Mouse (Mus musculus) layer of hippocampus, adult 18-20 months (tissue): ENCODE measurements around the gene Exosc9. TPM values are rescaled to one million over a fixed set of nuclear protein-coding genes. Genes with fewer than 3 reads are reported as not detected.
A peak's percentile ranks its signal among the peaks of the same experiment; 100 is the strongest.

ENCODE experiments used
- DNase-seq, 2 experiments: peaks; one replicate each; pipeline ENCODE4 v3.0.0; 2022; ENCODE audit warnings: low spot score in 2 of 2
- long read RNA-seq: library from polyadenylated mRNA; stranded (forward); transcript quantifications from one replicate; pipeline ENCODE4 v2.0.0, GENCODE M21; 2021
- total RNA-seq, 2 experiments: library from RNA; stranded (reverse); gene quantifications; 2 replicates each; pipeline ENCODE4 v1.2.3; 2021

Exosc9 gene
- total RNA-seq = 10 to 100 TPM; 36.8 to 40.9 TPM
- long read RNA-seq, transcript Exosc9-201 (12 exons, 1,617 nt) = major isoform, 18 of 36 reads
- long read RNA-seq, partial matches to known transcripts = 15 of 36 reads
- long read RNA-seq, other reads (novel, unspliced or antisense) = 3 of 36 reads

GRCm38 (mm10) chr3:36552406-36553047, at the start of gene Exosc9:
TSS of gene Exosc9 (plus strand) at chr3:36552606.
- peak; percentile 94 to 96 for DNase-seq

DNA sequence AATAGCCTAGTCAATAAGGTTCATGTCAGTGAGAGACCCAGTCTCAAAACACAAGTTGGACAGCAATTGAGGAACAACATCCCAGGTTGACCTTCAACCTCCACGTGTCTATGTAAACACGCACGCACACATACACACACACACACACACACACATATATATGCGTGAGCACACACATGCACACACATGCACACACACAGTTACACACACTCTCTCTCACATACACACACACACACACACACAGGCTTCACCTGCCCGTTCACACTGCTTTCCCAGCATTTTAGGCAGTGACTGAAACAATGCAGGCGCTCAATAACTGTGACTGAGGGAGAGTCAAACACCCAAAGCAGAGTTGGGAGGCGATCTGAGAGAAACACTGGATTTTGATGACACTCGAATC, 47.1 kb upstream of the Exosc9 start:
- no peak for DNase-seq

GRCm38 (mm10) chr3:36505809-36506735, 46.3 kb upstream of the Exosc9 start:
- no peak for DNase-seq

GRCm38 (mm10) chr3:36511491-36511890, 40.9 kb upstream of the Exosc9 start:
- DNase-seq = no peak

DNA sequence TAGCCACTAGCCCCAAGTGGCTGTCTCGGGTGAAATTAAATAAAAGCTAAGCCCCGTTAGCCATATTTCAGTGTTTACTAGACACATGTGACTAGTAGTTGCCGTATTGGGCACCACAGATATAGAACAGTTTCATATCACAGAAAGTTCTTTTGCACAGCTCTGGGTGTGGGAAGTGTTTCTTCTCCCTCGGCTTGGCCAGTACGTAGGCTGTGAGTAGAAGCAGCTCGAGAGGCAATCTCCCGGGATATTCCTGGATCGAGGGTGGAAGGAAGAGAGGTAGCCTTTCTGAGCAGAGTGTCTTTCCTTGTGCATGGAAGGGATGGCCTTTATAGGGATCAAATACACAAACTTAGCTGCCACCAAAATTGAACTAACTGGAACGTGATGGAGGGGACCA, 36.2 kb upstream of the Exosc9 start:
- no peak for DNase-seq

- peak in 1 of 2 experiments; percentile 34 for DNase-seq
These were observed 31.0 kb upstream of the Exosc9 start, which contains the start of gene Gm11549 for GRCm38 (mm10) chr3:36521073-36522060. TSS of gene Gm11549 (minus strand) at chr3:36521813.

- DNase-seq = no peak
These were observed 30.3 kb upstream of the Exosc9 start for GRCm38 (mm10) chr3:36522137-36522536.

GRCm38 (mm10) chr3:36524466-36524865, 27.9 kb upstream of the Exosc9 start:
- DNase-seq = no peak

GRCm38 (mm10) chr3:36530345-36530744, 22.1 kb upstream of the Exosc9 start:
- DNase-seq = no peak

GRCm38 (mm10) chr3:36530781-36531180, 21.6 kb upstream of the Exosc9 start:
- no peak for DNase-seq

DNA sequence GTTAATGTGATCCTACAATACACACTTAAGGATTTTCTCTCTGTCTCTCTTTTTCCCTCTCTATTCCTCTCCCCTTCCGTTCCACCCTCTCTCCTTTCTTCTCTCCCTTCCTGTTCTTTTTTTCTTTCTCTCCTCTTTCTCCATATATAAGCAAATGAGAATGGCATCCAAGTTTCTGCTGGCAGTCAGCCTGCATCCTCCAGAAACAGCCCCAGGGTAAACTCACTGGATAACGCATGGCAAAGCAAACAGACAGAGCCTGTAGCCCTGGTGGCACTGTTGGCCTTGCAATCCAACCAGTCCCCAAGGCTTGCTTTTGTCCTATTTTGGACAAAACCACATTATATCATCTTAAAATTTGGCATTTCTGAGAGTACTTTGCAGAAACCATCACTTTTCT, 21.2 kb upstream of the Exosc9 start:
- no peak for DNase-seq

DNA sequence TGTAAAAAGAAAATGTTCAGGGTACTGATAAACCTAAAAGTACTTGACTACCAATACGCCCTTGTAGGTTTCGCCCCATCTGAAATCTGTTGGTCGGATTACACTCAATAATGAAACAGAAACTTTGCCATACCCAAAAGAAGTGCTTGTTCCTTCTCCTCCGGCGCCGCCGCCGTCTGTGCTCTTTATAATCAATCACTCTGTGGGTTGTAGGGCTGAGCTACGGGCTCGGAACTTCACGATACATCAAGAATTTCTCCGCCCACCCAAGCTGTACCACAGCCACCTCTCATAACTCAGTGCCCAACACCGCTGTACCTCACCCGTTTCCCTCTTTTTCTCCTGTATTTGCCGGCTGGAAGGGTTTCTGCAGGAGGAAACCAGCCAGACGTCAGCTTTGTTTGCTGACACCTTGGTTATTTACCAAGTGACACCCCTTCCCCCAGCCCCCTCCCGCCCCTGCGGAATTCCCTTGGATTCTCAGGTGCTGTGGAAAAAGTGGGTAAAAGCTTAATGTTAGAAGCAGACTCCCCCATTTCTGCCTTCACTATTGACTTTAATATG, 20.3 kb upstream of the Exosc9 start:
- DNase-seq = peak in 1 of 2 experiments; percentile 17

DNA sequence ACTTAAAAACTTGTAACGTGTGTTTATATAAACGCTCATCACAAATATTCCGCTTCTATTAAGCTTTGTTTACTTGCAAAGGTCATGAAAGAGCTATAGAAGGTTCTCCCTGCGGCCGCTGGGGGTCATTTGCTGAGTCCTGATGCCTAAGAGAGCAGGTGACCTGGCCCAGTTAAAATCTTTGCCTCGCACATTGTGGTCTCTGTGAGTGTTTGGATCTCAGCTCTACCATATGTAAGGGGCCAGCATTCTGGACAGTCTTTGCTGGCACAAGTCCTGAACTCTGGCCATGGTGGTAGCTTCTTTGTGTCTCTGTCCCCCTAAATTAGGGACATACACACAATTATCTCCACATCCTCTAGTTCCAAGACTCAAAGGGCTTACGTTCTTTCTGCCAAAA, 19.7 kb upstream of the Exosc9 start:
- DNase-seq = no peak

GRCm38 (mm10) chr3:36533201-36533672, 19.2 kb upstream of the Exosc9 start:
- DNase-seq = no peak

DNA sequence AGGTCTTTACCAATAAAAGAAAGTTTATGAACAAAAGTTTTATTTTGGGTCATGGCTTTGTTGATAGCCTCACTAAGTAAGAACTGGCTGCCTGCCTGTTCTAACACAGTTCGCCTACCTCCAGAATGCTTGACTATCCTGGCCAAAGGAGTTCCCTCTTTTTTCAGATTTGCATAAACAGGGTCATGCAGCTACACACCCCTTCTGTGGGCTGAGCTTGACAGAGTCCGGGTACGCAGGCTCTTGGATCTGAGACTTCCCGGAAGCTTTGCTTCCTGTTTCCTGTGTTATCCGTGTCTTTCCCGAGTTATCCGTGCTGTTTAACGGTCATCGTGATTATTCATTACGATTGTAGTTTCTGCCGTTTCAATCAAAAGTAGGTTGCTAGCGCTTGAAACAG, 16.4 kb upstream of the Exosc9 start:
- DNase-seq = no peak

GRCm38 (mm10) chr3:36537701-36538470, 14.5 kb upstream of the Exosc9 start:
- DNase-seq = no peak

- no peak for DNase-seq
These were observed 11.7 kb upstream of the Exosc9 start for GRCm38 (mm10) chr3:36540756-36541155.

DNA sequence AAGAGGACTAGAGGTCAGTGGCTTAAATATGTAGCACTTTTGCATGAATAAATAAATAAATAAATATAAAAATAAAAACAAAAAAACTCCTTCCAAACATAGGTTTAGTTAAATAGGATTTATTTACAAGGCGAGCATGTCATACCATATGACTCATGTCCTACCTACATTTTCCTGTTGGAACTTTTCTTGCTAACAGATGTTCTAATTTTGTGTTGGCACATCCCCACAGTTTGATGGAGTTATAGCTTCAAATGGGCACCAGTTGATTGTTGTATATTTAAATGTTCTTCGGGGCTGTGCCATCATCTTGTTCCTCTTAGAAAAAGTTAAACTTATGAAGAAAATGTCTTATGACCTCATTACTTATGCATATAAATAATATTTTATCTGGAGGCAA, 11.0 kb upstream of the Exosc9 start:
- DNase-seq = no peak

DNA sequence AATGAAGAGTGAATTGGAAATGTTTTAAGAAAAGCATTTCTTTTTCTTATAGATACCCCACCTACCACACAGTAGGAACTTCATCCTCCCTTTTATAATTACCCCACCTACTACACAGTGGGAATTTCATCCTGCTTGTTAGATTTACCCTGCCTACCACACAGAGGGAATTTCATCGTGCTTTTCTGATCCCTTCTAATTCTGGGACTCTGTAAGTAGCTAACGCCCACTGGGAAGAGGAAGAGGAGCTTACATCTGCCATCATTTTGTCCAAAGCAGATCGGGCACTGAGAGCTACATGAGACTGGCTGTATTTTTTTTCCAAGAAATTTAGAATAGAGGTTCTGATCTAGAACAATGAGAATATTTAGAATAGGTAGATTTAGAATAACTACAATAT, 7.4 kb upstream of the Exosc9 start:
- DNase-seq = no peak

DNA sequence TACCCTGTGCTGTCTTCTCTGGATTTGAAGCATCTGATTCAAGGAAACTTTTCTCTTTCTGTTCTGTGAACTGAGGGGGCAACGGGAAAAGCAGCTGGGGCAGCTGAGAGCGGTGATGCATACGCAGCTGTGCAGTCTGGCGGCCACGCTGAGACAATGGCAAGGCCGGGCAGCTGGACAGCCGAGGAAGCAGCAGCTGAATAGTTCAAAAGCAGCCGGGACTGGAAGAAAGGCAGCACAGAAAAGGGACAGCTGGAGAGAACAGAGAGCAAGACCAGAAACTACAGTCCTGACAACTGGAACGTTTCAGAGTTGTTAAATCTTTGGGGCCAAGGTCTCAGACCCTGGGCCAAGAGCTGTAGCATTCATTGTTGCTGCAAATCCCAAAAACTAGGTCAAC, 1.1 kb upstream of the Exosc9 start:
- DNase-seq = peak in 1 of 2 experiments; percentile 27
